Mouse (Mus musculus): Measurements from ENCODE around the gene Qk. TPM values are rescaled to one million over a fixed set of nuclear protein-coding genes. Genes with fewer than 3 reads are reported as not detected.

Gene Qk
- total RNA-seq, 1 experiment = 129 TPM

DNA sequence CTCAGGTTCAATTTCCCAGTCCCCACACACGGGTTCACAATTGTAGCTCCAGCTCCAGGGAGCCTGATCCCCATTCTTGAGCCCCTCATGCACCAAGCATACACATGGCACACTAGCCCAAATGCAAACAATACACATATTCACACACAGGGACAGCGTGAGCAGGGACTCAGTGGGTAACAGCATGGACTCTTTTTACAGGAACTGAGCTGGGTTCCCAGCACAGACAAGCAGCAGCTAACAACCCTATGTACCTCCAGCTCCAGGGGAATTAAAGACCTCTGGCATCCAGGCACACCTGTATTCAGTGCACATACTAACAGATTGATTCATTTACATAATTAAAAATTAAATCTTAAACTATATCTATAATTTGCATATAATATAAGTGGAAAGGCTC, 34.9 kb downstream of the Qk start:
- in situ Hi-C loops (cut with MboI; ENCODE audit: low sequenced_read_pairs in 2 of 2, unreplicated experiment in 2 of 2) = no loop called here
- no peaks in the 10 kb centered on the region for H3K36me3 ChIP-seq (ENCODE audit: control insufficient read depth, insufficient read depth, low read length, poor library complexity, severe bottlenecking)

GRCm38 (mm10) chr17:10279532-10279931, 40.1 kb downstream of the Qk start:
- no peak overlapping the region for H3K9ac ChIP-seq (ENCODE audit: insufficient read depth, low read depth, low read length, poor library complexity, severe bottlenecking)
- TF ChIP-seq ZNF384 (IDR thresholded peaks at IDR 0.05; ENCODE audit: low read depth, low read length) (no peak), CHD2 (IDR thresholded peaks at IDR 0.05; ENCODE audit: low read depth, low read length) (no peak), MAFK (IDR thresholded peaks at IDR 0.05; ENCODE audit: insufficient read depth, low read depth, low read length) (no peak), HCFC1 (IDR thresholded peaks at IDR 0.05; ENCODE audit: borderline replicate concordance, insufficient read depth, low read length) (no peak), ZC3H11A (IDR thresholded peaks at IDR 0.05; ENCODE audit: borderline replicate concordance, low read depth, low read length) (no peak)
- in situ Hi-C loops (cut with MboI; ENCODE audit: low sequenced_read_pairs in 2 of 2, unreplicated experiment in 2 of 2) = no loop called here
- no peak overlapping the region for H3K4me3 ChIP-seq (ENCODE audit: insufficient read depth in 1 of 2, low read depth in 1 of 2, low read length in 2 of 2, poor library complexity in 1 of 2, severe bottlenecking in 1 of 2)
- no peaks in the 10 kb centered on the region; the same call in 1 of the 2 replicates for H3K36me3 ChIP-seq (ENCODE audit: control insufficient read depth, insufficient read depth, low read length, poor library complexity, severe bottlenecking)
- no peaks in the 10 kb centered on the region for H3K9me3 ChIP-seq (ENCODE audit: control insufficient read depth, insufficient read depth, low read depth, low read length)
- H3K4me1 ChIP-seq (ENCODE audit: control insufficient read depth in 2 of 2, insufficient read depth in 2 of 2, low read length in 2 of 2, poor library complexity in 1 of 2) = no peaks in the 10 kb centered on the region
- no peak for DNase-seq (ENCODE audit: low read depth, low spot score)
- H3K27ac ChIP-seq (ENCODE audit: insufficient read depth, low read depth, low read length, poor library complexity, severe bottlenecking) = no peak overlapping the region

More for the DNA sequence above, 34.9 kb downstream of the Qk start:
- H3K4me3 ChIP-seq (ENCODE audit: insufficient read depth in 1 of 2, low read depth in 1 of 2, low read length in 2 of 2, poor library complexity in 1 of 2, severe bottlenecking in 1 of 2) = no peak overlapping the region
- H3K9me3 ChIP-seq (ENCODE audit: control insufficient read depth, insufficient read depth, low read depth, low read length) = no peaks in the 10 kb centered on the region
- no peak overlapping the region for H3K9ac ChIP-seq (ENCODE audit: insufficient read depth, low read depth, low read length, poor library complexity, severe bottlenecking)
- no peak overlapping the region for H3K27ac ChIP-seq (ENCODE audit: insufficient read depth, low read depth, low read length, poor library complexity, severe bottlenecking)
- peaks cover 0 to 2% of the 10 kb centered on the region in 2 experiments; a peak in 1 of 4 replicates for H3K4me1 ChIP-seq (ENCODE audit: control insufficient read depth in 2 of 2, insufficient read depth in 2 of 2, low read length in 2 of 2, poor library complexity in 1 of 2)
- no peak for DNase-seq (ENCODE audit: low read depth, low spot score)
- TF ChIP-seq ZNF384 (IDR thresholded peaks at IDR 0.05; ENCODE audit: low read depth, low read length) (no peak), HCFC1 (IDR thresholded peaks at IDR 0.05; ENCODE audit: borderline replicate concordance, insufficient read depth, low read length) (no peak), ZC3H11A (IDR thresholded peaks at IDR 0.05; ENCODE audit: borderline replicate concordance, low read depth, low read length) (no peak), CHD2 (IDR thresholded peaks at IDR 0.05; ENCODE audit: low read depth, low read length) (no peak), MAFK (IDR thresholded peaks at IDR 0.05; ENCODE audit: insufficient read depth, low read depth, low read length) (no peak)

GRCm38 (mm10) chr17:10269518-10269917, 50.1 kb downstream of the Qk start:
- H3K4me1 ChIP-seq (ENCODE audit: control insufficient read depth in 2 of 2, insufficient read depth in 2 of 2, low read length in 2 of 2, poor library complexity in 1 of 2) = no peaks in the 10 kb centered on the region
- peaks cover 2% of the 10 kb centered on the region; the same call in 1 of the 2 replicates for H3K36me3 ChIP-seq (ENCODE audit: control insufficient read depth, insufficient read depth, low read length, poor library complexity, severe bottlenecking)
- H3K27ac ChIP-seq (ENCODE audit: insufficient read depth, low read depth, low read length, poor library complexity, severe bottlenecking) = no peak overlapping the region
- H3K9me3 ChIP-seq (ENCODE audit: control insufficient read depth, insufficient read depth, low read depth, low read length) = no peaks in the 10 kb centered on the region
- in situ Hi-C loops (cut with MboI; ENCODE audit: low sequenced_read_pairs in 2 of 2, unreplicated experiment in 2 of 2) = no loop called here
- H3K9ac ChIP-seq (ENCODE audit: insufficient read depth, low read depth, low read length, poor library complexity, severe bottlenecking) = no peak overlapping the region
- H3K4me3 ChIP-seq (ENCODE audit: insufficient read depth in 1 of 2, low read depth in 1 of 2, low read length in 2 of 2, poor library complexity in 1 of 2, severe bottlenecking in 1 of 2) = no peak overlapping the region
- TF ChIP-seq ZNF384 (IDR thresholded peaks at IDR 0.05; ENCODE audit: low read depth, low read length) (no peak), ZC3H11A (IDR thresholded peaks at IDR 0.05; ENCODE audit: borderline replicate concordance, low read depth, low read length) (no peak), CHD2 (IDR thresholded peaks at IDR 0.05; ENCODE audit: low read depth, low read length) (no peak), MAFK (IDR thresholded peaks at IDR 0.05; ENCODE audit: insufficient read depth, low read depth, low read length) (no peak), HCFC1 (IDR thresholded peaks at IDR 0.05; ENCODE audit: borderline replicate concordance, insufficient read depth, low read length) (no peak)
- no peak for DNase-seq (ENCODE audit: low read depth, low spot score)

DNA sequence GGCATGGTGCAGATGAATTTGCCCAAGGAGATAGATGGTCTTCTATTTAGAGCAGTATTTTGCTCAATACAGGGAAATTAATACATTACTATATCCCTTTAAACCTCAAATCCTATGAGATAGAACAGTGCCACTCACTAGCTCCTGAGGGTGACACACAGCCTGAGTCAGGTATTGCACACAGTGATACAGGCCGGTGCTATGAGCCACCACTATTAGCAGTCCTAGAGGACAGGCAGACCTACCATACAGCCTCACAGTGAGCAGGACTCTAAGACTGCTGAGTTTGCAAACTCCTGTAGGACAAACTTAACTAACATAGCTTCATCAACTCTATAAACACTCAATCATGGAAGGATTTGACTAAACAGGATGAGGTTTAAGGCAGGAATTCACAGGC, 51.2 kb downstream of the Qk start:
- no peak for DNase-seq (ENCODE audit: low read depth, low spot score)
- peaks cover 1% of the 10 kb centered on the region; the same call in 1 of the 2 replicates for H3K36me3 ChIP-seq (ENCODE audit: control insufficient read depth, insufficient read depth, low read length, poor library complexity, severe bottlenecking)
- no peak overlapping the region for H3K27ac ChIP-seq (ENCODE audit: insufficient read depth, low read depth, low read length, poor library complexity, severe bottlenecking)
- in situ Hi-C loops (cut with MboI; ENCODE audit: low sequenced_read_pairs in 2 of 2, unreplicated experiment in 2 of 2) = no loop called here
- H3K9ac ChIP-seq (ENCODE audit: insufficient read depth, low read depth, low read length, poor library complexity, severe bottlenecking) = no peak overlapping the region
- H3K4me1 ChIP-seq (ENCODE audit: control insufficient read depth in 2 of 2, insufficient read depth in 2 of 2, low read length in 2 of 2, poor library complexity in 1 of 2) = no peaks in the 10 kb centered on the region
- H3K9me3 ChIP-seq (ENCODE audit: control insufficient read depth, insufficient read depth, low read depth, low read length) = no peaks in the 10 kb centered on the region
- no peak overlapping the region for H3K4me3 ChIP-seq (ENCODE audit: insufficient read depth in 1 of 2, low read depth in 1 of 2, low read length in 2 of 2, poor library complexity in 1 of 2, severe bottlenecking in 1 of 2)
- TF ChIP-seq ZC3H11A (IDR thresholded peaks at IDR 0.05; ENCODE audit: borderline replicate concordance, low read depth, low read length) (no peak), HCFC1 (IDR thresholded peaks at IDR 0.05; ENCODE audit: borderline replicate concordance, insufficient read depth, low read length) (no peak), MAFK (IDR thresholded peaks at IDR 0.05; ENCODE audit: insufficient read depth, low read depth, low read length) (0 out of 2 replicates have a peak, but pooled peaks have one; percentile 19)

DNA sequence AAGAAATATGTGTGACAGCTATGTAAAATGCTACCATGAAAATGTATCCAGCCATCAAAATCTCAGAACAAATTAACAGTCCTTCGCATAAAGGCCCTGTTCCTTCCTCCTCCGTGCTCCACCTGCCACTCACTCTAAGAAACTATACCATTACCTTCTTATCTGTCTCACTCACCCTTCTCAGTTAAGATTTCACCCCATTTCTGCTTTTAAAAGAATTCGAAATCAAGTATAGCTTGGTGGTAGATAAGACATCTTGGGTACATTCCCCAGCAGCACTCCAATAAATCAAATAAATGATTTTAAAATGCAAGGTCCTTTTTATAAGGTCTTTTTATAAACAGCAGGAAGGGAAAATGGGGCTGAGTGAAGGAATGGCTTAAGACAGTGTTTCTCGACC, 53.4 kb downstream of the Qk start:
- Histone ChIP-seq H3K4me3 (ENCODE audit: insufficient read depth in 1 of 2, low read depth in 1 of 2, low read length in 2 of 2, poor library complexity in 1 of 2, severe bottlenecking in 1 of 2) (no peak overlapping the region), H3K36me3 (ENCODE audit: control insufficient read depth, insufficient read depth, low read length, poor library complexity, severe bottlenecking) (no peaks in the 10 kb centered on the region), H3K27ac (ENCODE audit: insufficient read depth, low read depth, low read length, poor library complexity, severe bottlenecking) (no peak overlapping the region), H3K9ac (ENCODE audit: insufficient read depth, low read depth, low read length, poor library complexity, severe bottlenecking) (no peak overlapping the region), H3K4me1 (ENCODE audit: control insufficient read depth in 2 of 2, insufficient read depth in 2 of 2, low read length in 2 of 2, poor library complexity in 1 of 2) (no peaks in the 10 kb centered on the region), H3K9me3 (ENCODE audit: control insufficient read depth, insufficient read depth, low read depth, low read length) (no peaks in the 10 kb centered on the region)
- no peak for DNase-seq (ENCODE audit: low read depth, low spot score)
- in situ Hi-C loops (cut with MboI; ENCODE audit: low sequenced_read_pairs in 2 of 2, unreplicated experiment in 2 of 2) = no loop called here
- TF ChIP-seq CHD2 (IDR thresholded peaks at IDR 0.05; ENCODE audit: low read depth, low read length) = no peak
- TF ChIP-seq HCFC1 (IDR thresholded peaks at IDR 0.05; ENCODE audit: borderline replicate concordance, insufficient read depth, low read length) = no peak
- no peak for TF ChIP-seq ZC3H11A (IDR thresholded peaks at IDR 0.05; ENCODE audit: borderline replicate concordance, low read depth, low read length)
- no peak for TF ChIP-seq MAFK (IDR thresholded peaks at IDR 0.05; ENCODE audit: insufficient read depth, low read depth, low read length)
- no peak for TF ChIP-seq ZNF384 (IDR thresholded peaks at IDR 0.05; ENCODE audit: low read depth, low read length)

Measured in ES-E14 (cell line).